Mouse (Mus musculus) heart, embryonic 15.5 days (tissue): ENCODE measurements around the gene Trim23. TPM values are rescaled to one million over a fixed set of nuclear protein-coding genes. Genes with fewer than 3 reads are reported as not detected.
"Not testable (repeated sequence)": the region's sequence is repeated elsewhere in the genome, so short reads cannot be mapped to it uniquely, and the experiment has no call there.

Source experiments
- ATAC-seq: fragments of 200-750 bp; cut with Nextera tagmentation; replicated peaks from 2 replicates; pipeline ENCODE4 v1.8.0; 2017; ENCODE audit warnings: low read depth, moderate TSS enrichment; ENCODE audit not compliant: insufficient number of reproducible peaks, insufficient read depth, low FRiP score
- H3K27ac ChIP-seq: fragments of 300-500 bp; sonication (generic); 2 replicates; pipeline ENCODE4 v1.5.1; 2015; ENCODE audit warnings: mild to moderate bottlenecking, inconsistent platforms
- H3K27me3 ChIP-seq: fragments of 300-500 bp; sonication (generic); 2 replicates; pipeline ENCODE4 v1.6.1; 2015; ENCODE audit warnings: inconsistent platforms
- H3K36me3 ChIP-seq: fragments of 300-500 bp; sonication (generic); 2 replicates; pipeline ENCODE4 v1.6.1; 2015; ENCODE audit warnings: mild to moderate bottlenecking, inconsistent platforms
- H3K4me1 ChIP-seq: fragments of 300-500 bp; sonication (generic); replicated peaks from 2 replicates; pipeline ENCODE4 v1.6.1; 2015; ENCODE audit warnings: inconsistent platforms
- H3K4me2 ChIP-seq: fragments of 300-500 bp; sonication (generic); 2 replicates; pipeline ENCODE4 v1.6.1; 2015; ENCODE audit warnings: inconsistent platforms, mild to moderate bottlenecking, moderate library complexity
- H3K4me3 ChIP-seq: fragments of 300-500 bp; sonication (generic); 2 replicates; pipeline ENCODE4 v1.5.1; 2015; ENCODE audit warnings: mild to moderate bottlenecking, inconsistent platforms
- H3K9ac ChIP-seq: fragments of 300-500 bp; sonication (generic); 2 replicates; pipeline ENCODE4 v1.6.1; 2015; ENCODE audit warnings: mild to moderate bottlenecking, inconsistent platforms
- H3K9me3 ChIP-seq: fragments of 300-500 bp; sonication (generic); replicated peaks from 2 replicates; pipeline ENCODE4 v1.6.1; 2016; ENCODE audit warnings: inconsistent platforms
- WGBS: fragments of 180-500 bp; shearing (Covaris S2); methylation state at CpG from one replicate; pipeline ENCODE4 v1.1.7; 2015; ENCODE audit warnings: mixed read lengths; 5-methylcytosine and 5-hydroxymethylcytosine counted together
- polyA plus RNA-seq: library from polyadenylated mRNA; unstranded; fragments of >200 nt; fragmentation: Nextera tagmentation; extraction: Ambion mirVana; gene quantifications from 2 replicates; pipeline ENCODE4 v1.2.1, GENCODE M21; 2015

Trim23 gene
- polyA plus RNA-seq, 1 experiment from 2014 or later: 12.9 TPM

DNA sequence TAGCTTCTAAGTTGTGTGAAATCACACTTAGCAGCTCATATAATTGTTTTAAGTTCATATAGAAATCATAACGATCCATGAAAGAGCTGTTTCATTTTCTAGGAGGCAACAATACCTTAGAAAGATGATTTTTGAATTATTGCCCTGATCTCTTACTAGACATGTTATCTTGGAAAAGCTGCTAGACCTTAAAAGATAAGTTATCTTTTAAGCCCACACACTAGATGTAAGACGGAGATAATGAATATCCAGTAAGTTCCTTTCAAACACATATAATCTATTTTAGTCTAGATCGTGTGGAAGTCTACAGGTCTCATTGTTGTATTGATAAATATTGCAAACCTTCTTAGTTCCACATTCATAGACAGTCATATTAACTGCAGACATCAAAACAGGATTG is 1.7 kb upstream of the Trim23 start:
- Histone ChIP-seq H3K9ac (no peak overlapping the region; the same call in 1 of the 2 replicates), H3K4me2 (peak overlapping the region; percentile 62), H3K4me1 (peaks cover 16% of the 10 kb centered on the region), H3K9me3 (no peaks in the 10 kb centered on the region), H3K36me3 (no peaks in the 10 kb centered on the region; the same call in 1 of the 2 replicates), H3K4me3 (peak overlapping the region; percentile 40), H3K27ac (no peak overlapping the region), H3K27me3 (no peaks in the 10 kb centered on the region)
- 61% methylated on average over 3 of the region's 3 CpGs for whole genome bisulfite sequencing
- ATAC-seq: no peak

DNA sequence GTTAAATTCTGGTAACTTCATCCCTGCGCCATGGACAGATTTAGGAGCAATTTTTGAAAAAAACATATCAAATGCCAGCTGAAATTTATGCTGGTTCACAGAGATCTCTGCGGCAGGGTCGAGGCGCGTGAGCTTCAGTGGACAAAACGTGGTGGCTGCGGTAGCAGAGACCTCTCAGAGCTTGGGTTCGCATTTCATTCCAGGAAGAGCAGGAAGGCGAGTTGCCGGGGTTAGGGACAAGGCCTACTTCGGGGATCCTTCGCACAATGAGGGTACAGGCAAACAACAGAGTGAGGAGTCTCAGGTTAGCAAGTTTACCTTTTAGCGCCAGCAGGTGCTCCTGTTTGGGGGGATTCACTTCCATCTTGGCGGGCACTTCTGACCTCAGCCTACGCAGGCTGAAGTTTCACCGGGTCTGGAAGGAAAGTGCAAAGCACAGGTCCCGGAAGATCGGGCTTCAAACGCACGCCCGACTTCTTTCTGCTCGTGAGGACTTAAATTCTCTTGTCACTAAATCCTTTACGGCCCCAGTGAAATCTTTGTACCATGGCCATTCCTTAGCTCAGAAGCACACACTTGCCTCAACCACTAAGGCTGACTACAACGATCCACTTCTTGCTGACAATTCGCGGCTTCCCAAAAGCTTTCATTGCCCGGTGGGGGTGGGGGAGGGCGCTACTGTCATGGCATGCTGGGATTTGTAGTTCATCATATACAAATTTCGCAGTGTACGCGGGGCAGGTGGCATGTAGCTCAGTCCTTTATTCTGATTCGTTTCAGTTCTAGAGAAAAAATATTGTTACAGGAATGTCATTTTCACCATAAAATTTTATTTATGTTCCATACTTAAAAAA is 574 bp upstream of the Trim23 start, which contains the start of gene Trappc13:
Trappc13 (minus strand) TSS at position 674 of the 854 bp plus-strand sequence.
- peak; percentile 88 for ATAC-seq
- H3K4me3 ChIP-seq: peak within 1 kb of the TSS; percentile 97
- peaks cover 16% of the 10 kb centered on the region for H3K4me1 ChIP-seq
- peak within 1 kb of the TSS; percentile 90 for H3K9ac ChIP-seq
- peak within 1 kb of the TSS; percentile 71 for H3K4me2 ChIP-seq
- H3K36me3 ChIP-seq: no peaks in the 10 kb centered on the region; the same call in 1 of the 2 replicates
- no peaks in the 10 kb centered on the region for H3K27me3 ChIP-seq
- H3K27ac ChIP-seq: peak within 1 kb of the TSS; percentile 84
- no peaks in the 10 kb centered on the region for H3K9me3 ChIP-seq
- under 1% methylated on average over 32 of the region's 32 CpGs for WGBS

DNA sequence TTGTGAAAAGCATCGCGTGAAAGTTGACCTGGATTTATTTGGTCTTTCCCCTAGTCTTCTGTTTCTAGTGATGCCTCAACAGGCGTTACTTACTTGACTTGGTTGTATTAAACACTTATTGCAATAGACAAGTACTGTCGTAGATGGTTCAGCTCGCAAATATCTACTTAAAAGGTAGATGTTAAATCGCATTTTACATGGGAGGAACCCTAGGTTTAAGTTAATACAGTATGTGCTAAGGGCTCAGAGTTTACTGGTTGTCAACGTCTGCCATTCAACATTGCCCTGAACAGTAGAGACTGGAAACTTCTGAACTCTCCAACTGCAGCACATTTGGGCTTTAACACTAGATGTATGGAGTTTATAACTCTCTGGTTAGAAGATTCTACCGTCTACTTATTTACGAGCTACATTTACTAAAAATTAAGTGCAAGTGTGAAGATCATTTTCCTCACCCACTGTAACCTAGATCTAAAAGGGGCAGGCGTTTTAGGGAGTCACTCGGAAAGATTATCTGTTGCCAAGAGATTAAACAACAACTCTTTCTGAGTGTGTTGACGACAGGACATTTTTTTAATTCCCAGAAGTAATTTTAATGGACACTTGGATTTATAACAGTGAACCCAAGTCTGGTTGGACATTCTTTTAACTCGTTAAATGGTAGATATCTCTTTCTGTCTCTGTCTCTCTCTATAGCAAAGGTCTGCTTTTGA is 735 bp downstream of the Trim23 start:
- Histone ChIP-seq H3K36me3 (no peaks in the 10 kb centered on the region; the same call in 1 of the 2 replicates), H3K27ac (peak overlapping the region; percentile 81), H3K27me3 (no peaks in the 10 kb centered on the region), H3K4me2 (peak overlapping the region; percentile 64), H3K9ac (peak overlapping the region; percentile 90), H3K4me1 (peaks cover 16% of the 10 kb centered on the region), H3K4me3 (peak overlapping the region; percentile 97), H3K9me3 (no peaks in the 10 kb centered on the region)
- 10% methylated on average over 13 of the region's 13 CpGs for WGBS
- no peak for ATAC-seq

DNA sequence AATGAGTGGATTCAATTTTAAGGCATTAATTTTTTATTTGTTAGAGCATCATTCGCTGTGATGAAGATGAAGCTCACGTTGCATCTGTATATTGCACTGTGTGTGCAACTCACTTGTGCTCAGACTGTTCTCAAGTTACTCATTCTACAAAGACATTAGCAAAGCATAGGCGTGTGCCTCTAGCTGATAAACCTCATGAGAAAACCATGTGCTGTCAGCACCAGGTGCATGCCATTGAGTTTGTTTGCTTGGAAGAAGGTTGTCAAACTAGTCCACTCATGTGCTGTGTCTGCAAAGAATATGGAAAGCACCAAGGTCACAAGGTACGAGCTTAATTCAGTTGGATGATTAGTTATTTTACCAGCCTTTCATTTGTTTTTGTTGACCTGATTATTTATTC is 8.8 kb downstream of the Trim23 start:
- no peaks in the 10 kb centered on the region for H3K27me3 ChIP-seq
- H3K9ac ChIP-seq: no peak overlapping the region
- no peaks in the 10 kb centered on the region for H3K9me3 ChIP-seq
- no peak overlapping the region for H3K4me3 ChIP-seq
- no peak for ATAC-seq
- H3K4me1 ChIP-seq: no peaks in the 10 kb centered on the region
- H3K4me2 ChIP-seq: no peak overlapping the region
- H3K36me3 ChIP-seq: peaks cover 24% of the 10 kb centered on the region
- no peak overlapping the region for H3K27ac ChIP-seq
- 54% methylated on average over 4 of the region's 4 CpGs for WGBS

DNA sequence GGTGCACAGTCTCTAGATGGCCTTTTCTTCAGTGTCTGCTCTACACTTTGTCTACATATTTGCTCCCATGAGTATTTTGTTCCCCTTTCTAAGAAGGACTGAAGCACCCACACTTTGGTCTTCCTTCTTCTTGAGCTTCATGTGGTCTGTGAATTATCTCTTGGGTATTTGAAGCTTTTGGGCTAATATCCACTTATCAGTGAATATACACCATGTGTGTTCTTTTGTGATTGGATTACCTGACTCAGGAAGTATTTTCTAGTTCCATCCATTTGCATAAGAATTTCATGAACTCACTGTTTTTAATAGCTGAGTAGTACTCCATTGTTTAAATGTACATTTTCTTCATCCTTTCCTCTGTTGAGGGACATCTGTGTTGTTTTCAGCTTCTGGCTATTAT is 17.3 kb downstream of the Trim23 start:
- not testable (repeated sequence) for H3K4me1 ChIP-seq, H3K27me3 ChIP-seq, H3K9ac ChIP-seq, H3K4me2 ChIP-seq, H3K4me3 ChIP-seq, H3K9me3 ChIP-seq, ATAC-seq, H3K27ac ChIP-seq
- peaks cover 35% of the 10 kb centered on the region for H3K36me3 ChIP-seq

DNA sequence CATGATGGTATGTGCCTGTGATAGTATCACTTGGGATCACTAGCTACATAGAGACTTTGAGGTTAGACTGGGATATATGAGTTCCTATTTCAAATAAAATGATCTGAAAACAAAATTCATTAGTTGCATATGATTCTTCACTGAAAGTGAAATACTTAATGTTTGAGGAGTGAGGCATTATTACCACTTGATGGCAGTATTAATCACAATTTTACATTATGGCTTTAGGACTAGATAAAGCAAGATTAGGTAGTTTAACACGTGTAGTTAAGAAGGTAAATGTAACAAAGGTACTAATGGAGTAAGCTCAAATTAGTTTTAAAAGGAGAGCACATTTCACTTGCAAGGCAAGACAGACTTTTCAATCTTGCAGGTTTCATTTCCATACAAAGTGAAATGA is 25.7 kb downstream of the Trim23 start:
- Histone ChIP-seq H3K27ac (no peak overlapping the region), H3K4me2 (no peak overlapping the region), H3K36me3 (peaks cover 32% of the 10 kb centered on the region), H3K27me3 (no peaks in the 10 kb centered on the region), H3K4me3 (no peak overlapping the region), H3K4me1 (no peaks in the 10 kb centered on the region), H3K9ac (no peak overlapping the region), H3K9me3 (no peaks in the 10 kb centered on the region)
- no peak for ATAC-seq
- WGBS: 63% methylated on average over 1 of the region's 1 CpGs

DNA sequence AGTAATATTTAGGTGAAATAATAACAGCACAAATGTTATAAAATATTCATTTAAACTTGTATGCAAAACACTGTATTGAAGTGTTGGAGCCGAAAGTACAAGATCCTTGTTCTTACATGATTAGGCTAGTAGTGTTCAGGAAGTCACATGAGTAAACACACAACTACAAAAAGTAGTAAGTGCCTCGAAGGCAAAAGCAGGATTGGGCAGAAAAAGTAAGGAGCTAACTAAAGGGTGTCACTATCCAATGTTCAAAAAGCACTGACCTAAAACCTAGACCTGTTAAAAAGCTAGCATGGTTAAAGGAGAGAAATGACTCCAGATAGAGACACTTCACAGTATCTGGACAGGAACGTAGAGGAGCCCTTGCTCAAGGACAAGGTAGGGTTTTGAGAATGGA is 48.9 kb downstream of the Trim23 start:
- peak overlapping the region; percentile 75 for H3K9ac ChIP-seq
- no peak for ATAC-seq
- H3K27ac ChIP-seq: no peak overlapping the region
- peaks cover 13% of the 10 kb centered on the region for H3K4me1 ChIP-seq
- peak overlapping the region; percentile 76 for H3K4me3 ChIP-seq
- H3K9me3 ChIP-seq: no peaks in the 10 kb centered on the region
- no peaks in the 10 kb centered on the region for H3K27me3 ChIP-seq
- peak overlapping the region; percentile 65 for H3K4me2 ChIP-seq
- WGBS: 44% methylated on average over 3 of the region's 3 CpGs
- H3K36me3 ChIP-seq: peaks cover 3% of the 10 kb centered on the region; the same call in 1 of the 2 replicates

DNA sequence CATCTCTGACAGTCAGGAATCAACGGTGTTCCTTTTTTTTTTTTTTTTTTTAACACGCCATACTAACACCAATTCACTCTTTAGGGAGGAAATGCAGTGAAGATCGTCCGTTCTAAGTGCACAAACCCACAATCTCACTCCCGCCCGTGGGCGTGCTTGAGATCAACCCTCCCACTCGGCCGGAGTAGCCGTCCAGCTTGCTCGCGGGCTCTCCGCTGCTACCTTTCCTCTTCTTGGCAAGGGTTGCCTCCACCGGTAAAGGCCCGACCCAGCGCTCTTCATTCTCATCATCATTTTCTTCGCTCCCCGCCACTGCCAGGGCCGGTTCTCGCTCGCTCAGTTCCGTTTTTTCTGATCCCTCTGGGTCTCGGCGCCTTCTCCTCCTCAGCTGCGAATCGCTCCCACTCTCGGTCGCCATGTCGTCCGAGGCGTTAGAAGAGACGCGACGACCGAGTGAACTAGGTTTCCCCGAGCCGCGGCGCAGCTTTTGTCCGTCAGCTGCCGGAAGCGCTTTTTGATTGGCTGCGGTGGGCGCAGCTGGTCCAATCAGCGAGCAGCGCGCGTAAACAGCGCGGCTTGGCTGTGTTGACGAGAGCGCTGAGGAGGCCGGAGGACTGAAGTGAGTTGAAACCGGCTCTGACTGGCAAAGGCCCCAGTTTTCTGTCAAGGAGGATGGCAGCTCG is 49.9 kb downstream of the Trim23 start, which contains the start of the genes Cenpk and Ppwd1:
Cenpk (plus strand) TSS at position 228 of the 683 bp plus-strand sequence.
Ppwd1 (minus strand) TSS at position 460 of the 683 bp plus-strand sequence.
- under 1% methylated on average over 55 of the region's 55 CpGs for WGBS
- Histone ChIP-seq H3K4me3 (peak within 1 kb of the TSS; percentile 76), H3K36me3 (peaks cover 9% of the 10 kb centered on the region; the same call in 1 of the 2 replicates), H3K9ac (peak within 1 kb of the TSS; percentile 75), H3K4me1 (peaks cover 13% of the 10 kb centered on the region), H3K9me3 (no peaks in the 10 kb centered on the region), H3K27ac (peak within 1 kb of the TSS; percentile 92), H3K27me3 (no peaks in the 10 kb centered on the region), H3K4me2 (peak within 1 kb of the TSS; percentile 73)
- ATAC-seq: peak; percentile 98

DNA sequence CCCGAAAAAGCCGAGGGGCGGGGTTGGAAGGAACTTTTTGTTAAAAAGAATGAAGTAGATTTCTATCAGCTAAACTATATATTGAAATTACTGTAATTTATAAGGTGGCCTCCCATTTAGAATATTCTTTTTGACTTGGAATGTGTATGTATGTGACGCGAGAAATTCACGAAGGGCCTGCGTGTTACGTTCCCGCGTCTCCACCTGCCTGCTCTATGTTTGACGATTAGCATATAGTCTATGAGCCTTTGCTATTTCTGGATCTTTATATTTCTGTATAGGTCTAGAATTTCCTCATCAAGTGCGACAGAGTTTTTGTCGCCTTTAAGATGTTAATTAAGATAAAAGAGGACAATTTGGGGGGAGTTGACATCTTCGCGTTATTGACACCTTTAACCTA is 50.6 kb downstream of the Trim23 start:
- peaks cover 7% of the 10 kb centered on the region; the same call in 1 of the 2 replicates for H3K36me3 ChIP-seq
- H3K4me2 ChIP-seq: peak overlapping the region; percentile 73
- no peaks in the 10 kb centered on the region for H3K27me3 ChIP-seq
- H3K9ac ChIP-seq: peak overlapping the region; percentile 70
- H3K4me3 ChIP-seq: peak overlapping the region; percentile 76
- 5% methylated on average over 15 of the region's 15 CpGs for WGBS
- H3K4me1 ChIP-seq: peaks cover 13% of the 10 kb centered on the region
- peak overlapping the region; percentile 92 for H3K27ac ChIP-seq
- H3K9me3 ChIP-seq: no peaks in the 10 kb centered on the region
- ATAC-seq: no peak
